Mouse (Mus musculus) gastrocnemius, adult 18-20 months (tissue): ENCODE measurements at regions not wholly inside any gene's neighbourhood (a gene's known extent, or its start where the extent isn't known, plus 50 kb on each side); places are given as distances from the start of the nearest gene placed in this dataset.

Source experiments
- DNase-seq: peaks from one replicate; pipeline ENCODE4 v3.0.0; 2021; ENCODE audit warnings: low spot score

DNA sequence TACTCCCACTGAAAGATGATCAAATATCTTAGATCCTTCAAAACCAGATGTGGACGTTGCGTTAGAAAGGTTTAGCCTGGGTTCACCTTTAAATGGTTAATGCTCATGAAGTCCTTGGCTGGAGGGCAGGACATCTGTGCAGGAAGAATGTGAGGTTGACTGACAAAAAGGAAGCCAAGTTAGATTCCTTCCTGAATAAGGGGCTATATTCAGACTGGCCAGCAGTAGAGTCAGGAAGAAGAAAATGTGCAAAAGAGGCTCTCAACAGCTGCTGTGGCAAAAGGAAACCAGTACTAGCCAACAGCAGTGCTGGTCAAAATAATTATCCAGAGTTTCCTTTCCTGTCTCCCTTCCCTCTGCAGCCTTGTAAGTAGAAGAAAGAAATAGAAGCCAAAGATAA is 582.0 kb upstream of the Marcks start:
- peak; percentile 5 for DNase-seq

DNA sequence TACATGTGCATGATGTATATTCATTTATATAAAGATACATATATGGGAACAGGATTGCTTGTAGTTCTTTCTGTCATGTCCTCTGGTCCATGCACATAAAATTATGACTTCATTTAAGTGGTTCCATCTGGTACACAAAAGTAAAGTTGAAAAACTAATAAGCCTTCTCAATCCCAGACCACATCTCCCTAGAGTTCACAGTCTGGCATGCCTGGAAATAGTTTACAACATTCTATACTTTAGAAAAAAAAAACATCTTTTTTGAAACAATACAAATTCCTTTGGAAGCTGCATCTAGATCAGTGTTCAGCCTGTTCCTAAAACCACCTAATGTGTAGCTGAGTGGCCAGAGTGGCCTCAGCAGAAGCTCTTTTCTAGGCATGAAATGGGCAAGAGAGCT is 578.2 kb upstream of the Marcks start:
- no peak for DNase-seq

DNA sequence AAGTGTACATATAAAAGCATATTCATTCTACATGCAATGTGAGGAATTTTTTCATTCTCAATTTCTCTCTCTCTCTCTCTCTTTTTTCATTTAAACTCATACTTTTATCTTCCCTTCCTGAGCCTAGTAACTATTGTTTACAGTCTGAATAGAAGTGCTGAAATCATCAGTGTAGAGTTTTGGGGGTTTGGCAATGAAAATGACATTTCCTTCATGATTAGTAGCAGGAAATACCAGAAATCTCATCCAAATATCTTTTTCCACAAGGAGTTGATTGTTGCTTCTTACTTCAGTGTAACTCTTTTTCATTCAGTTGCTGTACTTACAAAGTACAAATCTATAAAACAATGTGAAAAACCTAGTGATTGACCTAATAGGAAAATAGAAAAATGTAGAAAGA is 572.7 kb upstream of the Marcks start:
- DNase-seq = no peak

DNA sequence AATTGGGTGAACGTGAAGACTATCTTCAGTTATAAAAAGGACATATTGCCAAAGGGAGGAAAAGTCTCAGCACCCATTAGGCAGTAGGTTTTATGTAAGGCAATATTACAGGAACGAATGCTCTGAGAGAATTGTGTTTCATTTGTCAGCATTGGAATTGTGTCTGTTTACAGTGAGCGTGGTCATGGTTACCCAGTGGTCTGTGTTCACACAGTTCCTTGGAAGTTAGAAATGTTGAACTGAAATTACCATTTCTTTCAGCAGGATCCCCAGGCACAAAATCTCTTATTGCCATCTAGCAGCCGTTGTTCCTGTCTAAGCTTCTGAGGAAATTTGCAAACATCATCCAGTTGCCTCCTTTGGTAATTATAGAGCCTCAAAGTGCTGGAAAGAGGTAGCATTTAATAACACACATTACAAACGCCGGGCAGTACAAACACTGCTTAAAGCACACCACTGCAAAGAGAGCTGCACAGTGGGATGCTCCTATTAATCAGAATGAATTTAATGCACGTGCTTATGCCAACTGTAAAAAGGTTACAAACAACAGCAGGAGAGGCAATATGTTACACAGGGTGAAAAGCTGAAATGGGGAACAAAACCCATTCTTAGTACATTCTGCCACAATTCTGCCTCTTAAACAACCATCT is 555.4 kb upstream of the Marcks start:
- no peak for DNase-seq

DNA sequence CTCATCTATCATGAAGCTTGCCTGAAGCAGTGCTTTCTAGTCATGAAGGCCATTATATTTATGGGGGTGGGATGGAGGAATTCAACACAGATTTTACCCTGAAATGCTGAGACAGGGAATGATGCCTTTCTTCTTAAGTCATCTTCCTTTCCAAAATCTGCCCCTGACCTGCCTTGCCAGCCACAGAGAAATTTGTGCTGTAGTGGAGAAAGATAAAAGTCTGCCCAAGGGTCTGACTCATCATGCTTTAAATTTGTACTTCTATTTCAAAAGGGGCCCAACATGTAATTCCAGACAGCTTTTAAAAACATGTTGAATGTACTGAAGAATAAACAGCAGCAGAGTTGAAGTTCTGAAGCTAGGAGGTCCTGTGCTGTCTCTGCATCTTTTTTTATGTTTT is 554.1 kb upstream of the Marcks start:
- no peak for DNase-seq

DNA sequence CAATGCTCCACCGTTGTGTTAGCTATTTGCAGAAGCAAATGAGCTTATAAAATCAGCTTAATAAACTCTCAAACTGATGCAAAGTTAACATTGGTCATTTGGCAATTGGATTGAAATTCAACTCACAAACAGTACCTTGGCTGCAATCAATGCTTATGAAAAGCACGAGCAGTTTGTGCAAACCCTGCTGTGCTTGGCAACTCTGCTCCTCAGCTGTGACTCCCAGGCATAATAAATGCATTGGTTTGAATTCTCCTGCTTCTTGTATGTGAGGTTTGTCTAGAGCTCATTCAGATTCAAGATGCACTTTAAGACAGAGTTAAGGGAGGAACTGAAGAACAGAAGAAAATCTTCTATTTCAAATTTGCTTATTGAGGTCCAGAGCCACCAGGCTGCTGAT is 553.2 kb upstream of the Marcks start:
- no peak for DNase-seq

DNA sequence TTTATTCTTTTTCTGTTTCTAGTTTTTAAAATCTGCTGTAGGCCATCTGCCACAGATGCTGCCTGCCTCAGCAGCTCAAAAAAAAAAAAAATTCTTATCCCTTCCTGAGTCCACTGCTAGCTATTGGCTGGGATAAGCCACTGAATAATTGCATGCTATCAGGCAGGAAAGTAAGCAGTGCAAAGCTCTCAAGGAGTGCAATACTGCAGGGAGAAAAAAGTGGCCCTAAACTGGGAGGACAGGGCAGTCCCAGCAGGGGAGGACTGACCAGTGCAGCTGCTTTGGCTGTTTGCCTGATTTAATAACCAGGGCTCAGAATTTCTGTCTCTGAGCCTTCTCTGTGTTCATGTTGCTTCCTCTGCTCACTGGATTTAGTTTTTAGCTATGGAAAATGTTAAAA is 544.4 kb upstream of the Marcks start:
- DNase-seq = peak; percentile 36

DNA sequence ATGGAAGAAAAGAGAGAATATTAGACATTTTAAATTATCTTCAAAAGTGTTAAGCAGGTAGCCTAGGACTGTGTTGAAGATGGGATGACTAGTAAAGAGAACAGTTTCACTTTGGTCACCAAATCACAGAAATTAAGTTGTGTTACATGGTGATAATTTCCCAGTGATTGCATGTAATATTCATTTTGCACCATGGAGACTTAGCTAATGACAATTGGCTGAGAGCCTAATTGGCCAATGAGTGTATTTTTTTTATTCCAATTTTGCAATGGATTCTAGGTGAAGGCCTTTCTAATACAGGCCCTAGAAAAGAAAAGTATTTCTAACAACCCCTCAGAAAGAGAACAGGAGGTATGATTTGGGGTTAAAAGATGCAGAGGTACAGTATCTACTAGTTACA is 541.9 kb upstream of the Marcks start:
- no peak for DNase-seq

DNA sequence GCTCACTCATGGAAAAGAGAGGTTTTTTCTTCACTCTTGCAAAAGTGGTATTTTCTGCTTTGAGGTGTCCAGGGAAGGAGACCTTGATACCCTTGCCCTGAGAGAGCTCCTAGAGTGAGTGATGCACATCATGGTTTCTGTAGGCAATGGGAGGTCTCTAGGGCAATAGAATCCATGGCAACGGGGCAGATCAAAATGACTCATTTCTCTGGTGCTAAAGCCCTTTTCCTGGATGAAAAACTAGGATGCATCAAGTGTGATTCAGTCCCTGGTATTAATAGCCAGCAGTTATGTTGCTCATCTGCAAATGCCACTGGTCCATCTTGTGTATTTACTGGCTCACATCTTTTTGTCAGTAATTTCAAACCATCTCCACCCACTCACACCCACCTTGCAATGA is 539.1 kb upstream of the Marcks start:
- DNase-seq = no peak

DNA sequence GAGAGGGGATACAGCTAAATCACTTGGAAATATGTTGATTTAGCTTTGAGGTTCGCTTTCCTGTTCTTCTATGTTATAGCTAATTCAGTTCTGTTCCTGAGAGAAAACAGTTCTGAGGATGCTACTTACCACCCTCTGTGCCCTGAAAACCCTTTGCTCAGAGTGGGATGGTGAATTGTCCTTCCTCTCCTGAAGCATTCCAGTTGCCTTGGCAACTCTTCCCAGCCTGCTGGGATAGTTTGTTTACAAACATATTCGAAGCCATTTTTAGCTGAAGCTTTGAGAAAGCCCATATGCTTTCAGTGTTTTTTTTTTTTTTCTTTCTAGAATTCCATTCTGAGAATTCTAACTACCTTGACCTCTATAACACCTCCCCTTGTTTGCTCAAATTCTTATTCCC is 530.1 kb upstream of the Marcks start:
- no peak for DNase-seq

DNA sequence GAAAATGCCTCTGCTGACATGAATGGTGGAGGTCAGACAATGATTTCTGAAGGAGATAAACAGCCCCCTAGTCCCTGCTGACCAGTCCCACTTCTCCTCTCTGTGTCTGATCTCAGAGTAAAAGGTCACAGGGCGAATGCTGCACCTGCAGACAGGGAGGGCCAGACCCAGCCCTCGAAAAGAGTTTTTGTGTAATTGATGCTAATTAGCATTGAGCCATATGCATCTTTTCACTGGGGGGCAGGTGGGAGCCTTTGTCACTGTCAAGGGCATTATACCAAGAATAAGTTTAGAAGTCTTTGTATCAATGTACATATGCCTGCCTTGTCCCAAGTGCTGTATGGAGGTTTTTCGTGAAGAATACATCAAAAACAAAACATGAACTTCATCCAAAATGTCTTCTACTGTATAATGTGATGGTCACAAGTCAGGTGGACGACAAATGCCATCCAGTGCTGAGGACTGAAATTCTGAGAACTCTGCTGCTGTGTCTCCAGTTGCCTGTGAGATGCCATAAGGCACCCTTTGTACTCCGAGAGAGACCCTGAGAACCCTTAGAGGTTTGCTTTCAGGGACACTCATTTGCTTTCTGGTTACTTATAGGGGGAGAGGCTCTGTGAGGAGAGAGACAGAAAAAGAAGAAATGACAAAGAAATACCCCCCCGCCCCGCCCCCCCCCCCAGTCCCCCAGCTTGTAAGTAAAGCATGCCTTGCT is 528.5 kb upstream of the Marcks start:
- DNase-seq = no peak

DNA sequence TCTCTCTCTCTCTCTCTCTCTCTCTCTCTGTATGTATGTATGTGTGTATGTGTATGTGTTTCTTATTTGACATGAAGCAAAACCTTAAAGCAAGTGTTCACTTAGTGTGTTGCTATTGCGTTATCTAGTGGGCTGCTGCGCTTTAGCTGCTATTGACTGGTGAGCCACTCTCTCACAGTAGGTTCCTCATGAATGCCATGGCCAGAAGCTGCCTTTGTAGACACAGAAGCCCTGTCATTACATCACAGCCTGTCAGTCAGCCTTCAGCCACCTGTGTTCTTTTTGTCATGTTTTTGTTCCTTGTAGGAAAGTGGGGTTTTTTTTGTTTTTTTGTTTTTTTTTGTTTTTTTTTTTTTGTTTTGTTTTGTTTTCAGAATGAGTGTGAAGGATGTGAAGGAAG is 527.8 kb upstream of the Marcks start:
- no peak for DNase-seq

DNA sequence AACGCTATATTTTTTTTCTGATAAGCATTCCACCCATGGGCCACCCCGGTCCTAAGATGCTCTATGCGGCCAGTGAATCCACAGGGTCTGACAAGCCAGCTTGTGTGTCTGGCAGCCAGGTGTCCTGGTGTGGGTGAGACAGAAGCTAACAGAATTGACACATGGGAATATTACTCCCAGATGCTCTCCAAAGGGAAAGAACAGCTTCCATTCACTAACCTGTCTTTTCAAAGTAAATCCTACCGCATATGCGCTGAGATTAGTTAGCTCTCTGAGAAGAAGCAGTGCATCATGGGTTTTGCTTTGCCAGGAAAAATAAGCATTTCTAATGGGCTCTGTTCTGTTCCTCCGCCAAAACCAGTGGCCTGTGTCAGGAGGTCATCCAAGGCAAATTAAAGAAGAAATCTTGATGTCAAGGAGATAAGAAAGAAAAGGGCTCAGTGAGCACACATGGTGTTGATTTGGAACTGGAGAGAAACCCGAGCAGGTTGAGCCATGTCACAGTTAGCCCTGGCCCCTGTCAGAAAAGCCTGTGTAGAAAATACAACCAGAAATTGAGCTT is 498.4 kb upstream of the Marcks start:
- DNase-seq = no peak

DNA sequence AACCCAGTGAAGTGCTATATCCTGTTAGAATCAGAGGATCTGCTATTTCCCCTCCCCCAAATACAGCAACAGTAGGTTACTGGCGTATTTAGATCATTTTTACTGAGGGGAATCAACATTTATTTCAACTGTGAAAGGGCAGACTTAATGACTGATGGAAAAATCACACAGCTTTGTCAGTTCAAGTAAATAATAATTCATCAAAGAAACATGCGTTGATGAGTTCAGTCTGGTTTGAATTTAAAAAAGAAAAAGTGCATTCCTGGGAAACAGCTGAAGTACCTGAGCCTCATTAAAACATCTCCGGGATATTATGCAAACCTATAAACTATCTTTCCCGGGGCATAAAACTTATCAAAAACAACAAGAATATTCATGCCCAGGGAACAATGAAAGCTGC is 497.7 kb upstream of the Marcks start:
- DNase-seq = no peak

DNA sequence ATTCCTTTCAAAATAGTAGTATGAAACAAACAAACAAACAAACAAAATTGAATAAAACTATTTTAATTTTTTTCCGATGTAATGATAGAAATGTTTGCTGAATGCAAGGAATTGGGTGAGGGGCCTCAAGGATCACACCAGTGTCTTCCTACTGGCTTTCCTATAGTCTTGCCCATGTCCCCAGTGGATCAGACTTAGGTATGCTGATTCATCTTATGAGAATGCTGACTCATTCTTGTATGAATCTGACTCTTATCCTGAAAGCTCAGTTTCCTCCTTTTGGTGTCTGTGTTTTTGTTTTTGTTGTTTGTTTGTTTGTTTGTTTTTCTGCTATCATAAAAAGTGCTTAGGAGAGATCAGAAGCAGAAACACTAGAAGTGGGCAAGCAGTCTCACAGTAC is 491.7 kb upstream of the Marcks start:
- DNase-seq = no peak

DNA sequence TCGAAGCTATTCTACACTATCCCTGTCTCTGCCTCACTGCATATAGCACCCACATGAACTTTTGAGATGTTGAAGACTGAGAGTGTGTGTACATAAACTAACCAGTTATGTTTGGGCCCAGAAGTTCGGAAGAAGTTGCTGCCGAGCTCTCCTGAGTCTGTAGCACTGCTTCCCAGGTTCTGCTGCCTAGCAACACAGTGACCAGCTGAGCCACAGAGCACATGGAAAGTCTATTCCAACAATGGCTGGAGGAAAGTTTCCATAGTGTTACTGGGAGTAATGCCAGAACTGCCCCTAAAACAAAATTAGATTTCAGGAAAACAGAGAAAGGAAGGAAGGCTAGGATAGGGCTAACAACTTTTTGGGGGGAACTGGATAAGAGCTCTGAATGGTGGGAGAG is 489.2 kb upstream of the Marcks start:
- DNase-seq = no peak

DNA sequence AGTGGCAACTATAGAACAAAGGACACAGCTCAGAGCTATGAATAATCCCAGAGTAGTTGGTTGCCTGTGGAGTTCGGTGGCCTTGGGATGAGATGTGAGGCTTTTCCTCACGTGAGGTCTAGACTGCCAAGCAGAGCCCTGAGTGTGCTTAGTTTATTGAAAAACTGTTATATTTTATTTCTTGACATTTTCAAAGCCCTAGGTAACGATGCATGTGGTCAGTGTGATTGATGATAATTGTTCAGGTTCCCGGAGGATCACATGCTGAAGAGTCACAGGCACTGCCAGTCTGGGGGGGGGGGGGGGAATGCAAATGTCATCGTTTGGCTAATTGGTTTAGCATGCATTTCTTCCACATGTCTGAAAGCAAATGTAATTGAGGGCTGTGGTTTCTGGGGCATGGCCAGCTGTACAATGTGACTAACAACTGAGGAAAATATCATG is 488.1 kb upstream of the Marcks start:
- DNase-seq = no peak

DNA sequence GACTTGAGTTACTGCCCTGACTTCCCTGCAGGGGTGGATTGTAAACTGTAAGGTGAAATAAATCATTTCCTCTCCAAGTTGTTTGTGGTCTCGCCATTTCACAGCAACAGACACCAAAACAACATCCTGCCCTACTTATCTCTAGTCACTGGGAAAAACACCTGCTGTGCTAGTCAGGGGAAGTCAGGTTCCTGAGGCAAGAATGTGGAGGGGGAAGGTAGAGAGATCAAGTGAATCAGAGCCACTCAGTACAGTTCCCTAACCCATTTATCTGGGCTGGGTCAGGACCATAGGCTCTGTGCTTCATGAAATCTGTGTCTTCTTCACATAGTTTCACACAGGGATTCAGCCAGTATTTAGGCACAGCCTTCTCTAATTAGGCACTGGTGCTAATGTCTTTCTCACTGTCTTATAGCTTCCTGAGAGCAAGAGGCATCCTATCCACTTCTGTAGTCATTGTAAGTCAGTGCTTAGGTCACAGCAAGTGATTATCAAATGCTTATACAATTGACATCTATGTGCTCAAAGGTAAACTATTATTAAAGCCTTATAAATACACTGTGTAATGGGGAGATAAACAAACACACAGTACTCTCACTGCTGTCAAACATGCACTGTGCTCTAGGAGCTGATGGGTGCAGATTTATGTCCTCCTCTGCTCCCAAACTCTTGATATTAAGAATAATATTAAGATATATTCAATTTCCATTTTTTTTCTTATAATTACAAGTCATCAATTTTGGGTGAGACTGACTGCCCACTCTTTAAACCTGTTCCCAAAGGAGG is 487.4 kb upstream of the Marcks start:
- no peak for DNase-seq

DNA sequence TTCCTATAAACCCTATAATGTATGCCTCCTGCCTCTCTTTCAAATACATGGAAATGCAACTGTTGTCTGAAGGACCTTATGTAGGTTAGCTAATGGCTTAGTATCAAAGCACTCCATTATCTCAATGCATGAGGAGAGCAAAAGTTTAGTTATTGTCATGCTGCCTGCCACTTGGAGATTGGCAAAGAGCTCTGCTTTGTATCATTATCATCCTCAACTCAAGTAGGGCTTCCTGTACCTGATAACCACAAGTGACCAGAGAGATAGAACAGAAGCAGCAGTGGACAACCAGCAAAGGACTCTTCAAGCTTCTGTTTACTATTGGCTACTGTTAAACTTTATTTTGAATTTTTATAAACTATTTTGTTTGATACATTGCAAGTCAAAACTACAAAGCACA is 484.3 kb upstream of the Marcks start:
- no peak for DNase-seq

DNA sequence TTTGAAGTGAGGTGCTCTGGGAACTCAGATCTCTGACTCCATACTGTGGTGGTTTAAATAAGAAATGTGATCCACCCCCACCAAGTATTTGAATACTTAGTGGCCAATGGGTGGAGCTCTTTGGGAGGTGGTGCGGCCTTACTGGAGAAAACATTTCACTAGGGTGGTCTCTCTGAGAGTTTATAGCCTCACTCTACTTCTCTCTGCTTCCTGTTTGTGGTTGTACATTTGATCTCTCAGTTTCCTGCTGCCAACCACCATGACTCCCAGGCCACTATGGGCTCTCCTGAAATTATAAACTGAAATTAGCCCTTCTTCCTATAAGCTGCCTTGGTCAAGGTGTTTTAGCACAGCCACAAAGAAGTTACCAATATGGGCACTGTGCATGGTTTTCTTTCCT is 479.9 kb upstream of the Marcks start:
- DNase-seq = no peak

DNA sequence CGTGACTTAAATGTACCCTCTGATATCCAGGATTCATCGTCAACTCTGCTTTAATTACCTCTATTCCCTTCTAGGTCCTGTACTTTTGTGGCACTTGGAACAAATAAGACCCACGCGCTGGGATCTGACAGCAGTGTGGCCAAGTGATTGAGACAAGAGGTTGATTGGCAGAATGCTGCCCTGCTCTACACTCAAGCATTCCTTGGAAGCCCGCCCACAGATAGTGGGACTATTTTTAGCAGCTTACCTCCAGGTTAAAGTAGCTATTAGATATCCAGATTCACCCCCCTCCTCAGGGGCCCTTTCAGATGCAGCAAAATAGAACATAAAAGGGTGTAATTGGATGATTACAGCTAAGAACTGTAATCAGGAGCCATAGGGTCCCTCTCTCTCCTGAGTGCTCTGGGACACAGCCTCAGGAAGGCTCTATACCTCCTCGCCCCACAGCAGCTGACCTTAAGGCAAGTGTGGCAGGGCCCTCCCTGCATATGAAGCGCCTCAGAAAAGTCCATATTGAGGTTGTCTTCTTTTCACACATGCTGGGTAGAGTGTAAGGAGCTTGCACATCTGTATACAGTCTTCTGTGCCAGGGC is 479.1 kb upstream of the Marcks start:
- DNase-seq = no peak
